Mouse (Mus musculus): Measurements from ENCODE around the gene Sdk1. TPM values are rescaled to one million over a fixed set of nuclear protein-coding genes. Genes with fewer than 3 reads are reported as not detected.

Gene Sdk1
- polyA plus RNA-seq, 1 experiment from 2014 or later, result 2.3 TPM

Other genes with a start within 250 kb of the Sdk1 start
- 0.09 and 0.32 TPM in 2 replicates for gene Card11, start 240.9 kb upstream of the Sdk1 start, polyA plus RNA-seq (2014; fragmentation: Nextera tagmentation; extraction: Ambion mirVana)